Mouse (Mus musculus) spleen, postnatal 36 days (tissue): ENCODE data around the gene Tex45.
A peak's percentile ranks its signal among the peaks of the same experiment; 100 is the strongest.

Experiments used
- DNase-seq, 2 experiments: peaks; one replicate each; pipeline ENCODE4 v3.0.0; 2022; ENCODE audit warnings: low spot score in 2 of 2, mixed read lengths in 1 of 2

The Tex45 gene

DNA sequence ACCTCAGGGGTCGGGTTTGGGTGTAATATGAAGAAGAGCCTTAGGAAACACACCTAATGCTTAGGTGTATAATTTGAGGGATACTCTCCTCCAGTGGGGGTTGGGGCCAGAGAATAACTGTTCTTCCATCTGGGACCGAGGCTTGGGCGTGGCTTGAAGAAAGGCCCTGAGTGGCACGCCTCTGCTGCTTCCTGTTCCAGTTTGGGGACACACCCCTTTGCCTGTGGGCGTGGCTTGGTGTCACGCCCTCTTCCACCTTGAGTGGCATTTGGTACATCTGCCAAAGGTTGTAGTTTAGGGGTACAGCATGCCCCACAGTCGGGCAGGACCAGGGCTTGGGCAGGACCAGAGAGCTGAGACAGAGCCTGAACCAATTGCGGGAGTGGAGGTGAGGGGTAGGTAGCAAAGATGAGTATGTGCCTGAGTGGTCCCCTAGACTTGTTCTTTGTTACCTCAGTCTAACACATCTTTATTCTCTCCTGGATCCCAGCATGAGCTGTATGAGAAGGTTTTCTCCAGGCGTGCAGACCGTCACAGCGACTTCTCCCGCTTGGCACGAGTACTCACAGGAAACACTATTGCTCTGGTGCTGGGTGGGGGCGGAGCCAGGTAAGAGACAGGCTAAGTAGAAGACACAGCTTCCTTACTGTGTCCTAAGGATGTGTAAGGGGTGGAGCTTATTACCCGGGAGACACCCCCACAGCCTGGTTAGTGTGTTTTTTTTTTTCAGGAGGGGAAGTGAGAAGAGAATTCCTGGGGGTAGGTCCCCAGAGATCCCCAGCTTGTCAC is 65.6 kb downstream of the Tex45 start:
- DNase-seq = peak; percentile 21 to 42
